Mouse (Mus musculus) testis, adult 2 months (tissue): ENCODE data around the gene Hras.

Source experiments
- CTCF ChIP-seq: fragments of 200-500 bp; IDR thresholded peaks from 2 replicates; pipeline ENCODE4 v1.5.1; 2012; ENCODE audit warnings: low read depth, mild to moderate bottlenecking, inconsistent platforms, low read length, moderate library complexity; ENCODE audit not compliant: control insufficient read depth, insufficient read depth, insufficient replicate concordance
- POLR2A ChIP-seq: fragments of 200-500 bp; IDR thresholded peaks from 2 replicates; pipeline ENCODE4 v1.6.1; 2012; ENCODE audit warnings: low read depth, mild to moderate bottlenecking, inconsistent platforms, low read length, moderate library complexity; ENCODE audit not compliant: control insufficient read depth

DNA sequence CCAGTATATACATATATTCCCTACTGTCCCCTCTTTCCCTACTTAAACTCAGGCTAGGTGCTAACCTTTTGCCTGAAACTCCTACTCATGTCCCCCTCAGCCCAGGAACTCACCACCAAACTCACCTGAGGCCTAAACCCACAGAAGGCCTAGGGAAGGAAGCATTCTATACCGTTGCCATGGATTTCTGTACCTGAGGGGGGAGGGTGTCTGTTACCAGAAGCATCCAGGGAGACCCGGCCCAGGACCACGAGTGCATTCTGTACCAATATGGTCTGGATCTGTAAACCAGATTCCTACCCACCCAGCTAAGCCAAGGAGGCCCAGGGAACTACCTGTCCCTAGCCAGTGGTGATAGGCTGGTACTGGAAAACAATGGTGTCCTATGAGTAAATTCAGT, 20.5 kb upstream of the Hras start:
- no peak for TF ChIP-seq CTCF
- no peak for TF ChIP-seq POLR2A
